Mouse (Mus musculus) heart, postnatal 4 days (tissue): Measurements from ENCODE around the gene Zgpat. TPM values are rescaled to one million over a fixed set of nuclear protein-coding genes. Genes with fewer than 3 reads are reported as not detected.

ENCODE experiments used
- total RNA-seq, 2 experiments: library from RNA; stranded (reverse); gene quantifications; 2 replicates each; pipeline ENCODE4 v1.2.3; 2021

The Zgpat gene
- total RNA-seq, 2 experiments from 2014 or later, result 20.7 to 22.8 TPM

Other genes with a start within 250 kb of the Zgpat start
- gene Kcnq2, start 229.6 kb upstream of the Zgpat start, total RNA-seq, result under 1 TPM in 1 of 2 experiments, not detected in 1; 0.29 TPM
- 100 to 1,000 TPM; 460 to 501 TPM for gene Eef1a2, start 207.9 kb upstream of the Zgpat start, total RNA-seq
- 10 to 100 TPM; 65.9 to 66.8 TPM for gene Ppdpf, start 177.7 kb upstream of the Zgpat start, total RNA-seq
- not detected for gene Ptk6, start 162.1 kb upstream of the Zgpat start, total RNA-seq
- gene Srms, start 151.7 kb upstream of the Zgpat start, total RNA-seq, result under 1 TPM in 1 of 2 experiments, not detected in 1; 0.09 TPM
- not detected for gene Fndc11, start 144.9 kb upstream of the Zgpat start, total RNA-seq
- gene Helz2, start 122.9 kb upstream of the Zgpat start, total RNA-seq, result 1 to 10 TPM; 9.2 to 9.4 TPM
- 10 to 100 TPM; 15.6 to 20.2 TPM for gene Gmeb2, start 76.9 kb upstream of the Zgpat start, total RNA-seq
- gene Stmn3, start 50.4 kb upstream of the Zgpat start, total RNA-seq, result under 1 TPM; 0.24 to 0.47 TPM
- 10 to 100 TPM; 42.9 to 46.9 TPM for gene Rtel1, start 45.2 kb upstream of the Zgpat start, total RNA-seq
- 10 to 100 TPM; 39.6 to 41.0 TPM for gene Arfrp1, start 476 bp downstream of the Zgpat start, total RNA-seq
- gene Lime1, start 15.2 kb downstream of the Zgpat start, total RNA-seq, result 1 to 10 TPM; 8.8 to 8.9 TPM
- 10 to 100 TPM; 14.9 to 16.5 TPM for gene Zbtb46, start 94.5 kb downstream of the Zgpat start, total RNA-seq
- not detected for gene Abhd16b, start 128.3 kb downstream of the Zgpat start, total RNA-seq
- gene Tpd52l2, start 132.2 kb downstream of the Zgpat start, total RNA-seq, result 10 to 100 TPM; 65.9 to 72.7 TPM
- gene Dnajc5, start 155.6 kb downstream of the Zgpat start, total RNA-seq, result 100 to 1,000 TPM; 111 to 119 TPM
- 10 to 100 TPM; 50.2 to 54.5 TPM for gene Uckl1, start 220.0 kb downstream of the Zgpat start, total RNA-seq
- 10 to 100 TPM; 35.1 to 36.1 TPM for gene Prpf6, start 226.9 kb downstream of the Zgpat start, total RNA-seq
- gene Zfp512b, start 227.9 kb downstream of the Zgpat start, total RNA-seq, result 10 to 100 TPM; 41.8 to 45.5 TPM
- 1 to 10 TPM; 4.8 to 4.9 TPM for gene Samd10, start 234.3 kb downstream of the Zgpat start, total RNA-seq